Mouse (Mus musculus) frontal cortex, postnatal 10 days (tissue): ENCODE data around the gene Slc30a3.
A peak's percentile ranks its signal among the peaks of the same experiment; 100 is the strongest.

Source experiments
- DNase-seq, 2 experiments: peaks; one replicate each; pipeline ENCODE4 v3.0.0; 2022; ENCODE audit warnings: low spot score in 2 of 2, mixed read lengths in 1 of 2

The Slc30a3 gene

GRCm38 (mm10) chr5:31108000-31108490 lies at the start of gene Slc30a3:
Slc30a3 (minus strand) TSS chr5:31108237.
- no peak for DNase-seq

DNA sequence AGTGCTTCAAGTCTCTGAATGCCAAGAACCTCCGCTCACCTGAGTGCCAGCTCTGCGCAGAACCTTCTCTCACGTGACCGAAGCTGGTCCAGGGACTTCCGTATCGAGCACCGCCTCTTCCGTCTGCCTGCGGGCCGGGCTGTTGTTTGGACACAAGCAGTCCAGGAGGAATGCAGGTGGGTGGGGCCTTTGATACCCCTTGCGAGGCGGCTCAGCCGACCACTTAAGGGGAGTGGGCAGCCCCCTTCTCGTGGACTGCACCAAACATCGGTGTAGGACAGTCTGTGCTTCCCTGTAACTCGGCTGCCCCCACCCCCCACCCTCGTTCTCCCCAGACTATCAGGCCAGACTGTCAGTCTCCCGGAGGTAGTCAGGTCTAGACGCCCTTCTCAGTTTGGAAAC lies 46.1 kb upstream of the Slc30a3 start, which contains the start of gene Mpv17:
Mpv17 (minus strand) TSS at position 100 of the 402 bp plus-strand sequence.
- DNase-seq = peak; percentile 76 to 77

GRCm38 (mm10) chr5:31153516-31154151 lies 45.6 kb upstream of the Slc30a3 start:
- no peak for DNase-seq

DNA sequence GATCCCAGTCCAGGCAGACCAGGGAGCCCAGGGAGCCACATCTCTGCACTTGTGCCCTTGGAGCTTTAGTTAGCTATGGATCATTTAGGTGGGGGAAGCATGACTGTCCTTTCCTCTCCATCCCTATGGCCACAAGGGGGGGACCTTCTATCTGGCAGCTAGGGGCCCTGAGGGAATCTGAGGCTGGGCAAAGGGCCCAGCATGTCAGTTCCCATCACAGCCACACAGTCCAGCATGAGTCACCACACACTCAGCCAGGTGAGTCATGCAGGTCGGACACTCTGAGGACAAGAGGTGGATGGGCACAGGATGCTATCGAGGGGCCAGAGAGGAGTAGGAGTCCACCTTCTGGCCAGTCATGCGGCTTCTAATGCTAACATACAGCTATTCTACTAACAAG lies 43.7 kb upstream of the Slc30a3 start:
- DNase-seq = no peak

- DNase-seq = no peak
These were observed 41.7 kb upstream of the Slc30a3 start for GRCm38 (mm10) chr5:31149781-31150180.

GRCm38 (mm10) chr5:31138968-31139425 lies 31.0 kb upstream of the Slc30a3 start:
- no peak for DNase-seq

DNA sequence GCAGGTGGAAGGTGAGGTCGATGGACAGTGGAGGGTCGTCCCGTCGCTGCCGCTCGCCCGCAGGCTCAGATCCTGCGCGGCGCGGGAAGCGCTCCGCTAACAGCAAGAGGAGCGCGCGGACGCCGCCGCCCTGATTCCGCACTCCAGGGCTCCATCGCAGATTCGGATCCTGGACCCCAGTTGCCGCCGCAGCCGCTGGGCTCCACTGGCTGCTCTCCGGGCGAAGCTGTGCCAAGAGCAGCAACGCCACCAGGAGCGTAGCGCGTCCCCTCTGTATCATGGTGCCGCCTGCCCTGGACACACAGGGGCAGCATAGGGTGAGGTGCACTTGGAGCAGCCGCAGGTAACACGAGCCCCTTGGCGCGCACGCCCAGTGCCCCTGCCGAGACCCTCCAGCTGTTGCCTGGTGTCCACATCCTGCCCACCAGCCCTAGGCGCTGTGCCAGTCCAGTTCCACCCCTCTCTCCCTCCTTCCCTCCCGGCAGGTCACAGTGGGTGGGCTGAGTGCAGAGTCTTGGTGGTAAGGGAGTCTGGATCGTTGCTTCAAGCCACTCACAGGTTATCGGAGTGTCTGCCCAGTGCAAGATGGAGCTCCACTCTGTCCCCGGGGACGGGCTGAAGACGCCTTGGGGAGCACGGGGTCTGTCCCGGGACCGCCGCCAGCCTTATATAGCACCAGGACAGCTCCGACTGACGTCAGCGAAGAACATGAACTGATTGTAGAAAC lies 30.4 kb upstream of the Slc30a3 start, which contains the start of gene Ucn:
Ucn (minus strand) TSS at position 589 of the 727 bp plus-strand sequence.
- DNase-seq = no peak

DNA sequence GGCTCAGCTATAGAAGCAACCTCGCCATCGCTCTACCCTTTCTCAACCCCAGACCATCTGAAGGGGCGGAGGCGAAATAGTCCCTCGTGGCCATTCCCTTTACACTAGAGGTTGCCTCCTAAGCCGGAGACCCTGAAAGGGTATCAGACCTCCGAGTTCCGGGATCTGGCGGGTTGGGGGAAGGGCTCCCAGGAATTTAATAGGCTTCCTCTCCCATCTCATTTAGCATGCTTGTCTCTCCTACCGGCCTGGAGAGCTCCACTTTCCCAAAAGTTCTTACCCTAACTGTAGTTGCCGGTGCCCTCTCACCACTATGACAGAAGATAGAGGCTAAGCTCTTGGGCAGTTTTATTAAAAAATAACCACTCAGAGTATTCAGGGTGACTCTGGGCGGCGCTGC lies 29.6 kb upstream of the Slc30a3 start:
- DNase-seq = no peak

- no peak for DNase-seq
These were observed 28.8 kb upstream of the Slc30a3 start for GRCm38 (mm10) chr5:31136730-31137424.

DNA sequence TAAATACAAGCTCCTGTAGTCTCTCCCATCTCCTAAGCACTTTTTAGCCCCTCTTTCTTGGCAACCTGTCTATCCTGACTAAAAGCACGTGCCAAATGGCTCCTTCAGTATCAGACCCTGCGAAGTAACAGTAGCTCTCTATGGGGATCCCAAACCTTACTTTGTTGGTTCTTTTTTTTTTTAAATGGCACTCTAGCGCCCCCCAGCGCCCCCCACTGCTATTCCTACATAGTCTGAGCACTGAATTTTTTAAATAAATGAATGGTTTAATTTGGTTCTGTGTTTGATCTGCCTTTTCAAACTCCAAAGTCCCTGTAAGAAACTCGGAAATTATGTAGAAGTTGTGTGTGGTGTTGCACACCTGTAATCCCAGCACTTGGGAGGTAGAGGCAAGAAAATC lies 18.0 kb upstream of the Slc30a3 start:
- DNase-seq = no peak

- DNase-seq = no peak
These were observed 15.4 kb upstream of the Slc30a3 start for GRCm38 (mm10) chr5:31123481-31123880.

DNA sequence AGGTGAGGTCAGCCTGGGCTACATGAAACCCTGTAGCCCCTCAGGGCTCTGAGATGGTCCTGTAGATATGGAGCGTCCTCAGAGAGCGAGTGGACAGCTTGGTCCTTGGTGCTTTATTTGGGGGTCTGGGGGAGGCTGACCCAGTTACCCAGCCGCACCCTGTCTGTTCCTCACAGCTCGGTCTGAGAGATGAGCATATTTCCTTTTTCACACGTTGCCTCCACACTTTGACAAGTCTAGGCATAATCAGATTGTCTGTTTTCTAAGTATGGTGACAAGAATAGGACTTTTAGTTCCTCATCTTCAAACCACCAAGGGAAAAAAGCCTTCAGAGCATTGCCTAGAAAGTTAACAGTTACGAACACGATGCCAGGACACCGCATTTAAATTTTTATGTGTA lies 13.1 kb upstream of the Slc30a3 start:
- peak in 1 of 2 experiments; percentile 27 for DNase-seq

DNA sequence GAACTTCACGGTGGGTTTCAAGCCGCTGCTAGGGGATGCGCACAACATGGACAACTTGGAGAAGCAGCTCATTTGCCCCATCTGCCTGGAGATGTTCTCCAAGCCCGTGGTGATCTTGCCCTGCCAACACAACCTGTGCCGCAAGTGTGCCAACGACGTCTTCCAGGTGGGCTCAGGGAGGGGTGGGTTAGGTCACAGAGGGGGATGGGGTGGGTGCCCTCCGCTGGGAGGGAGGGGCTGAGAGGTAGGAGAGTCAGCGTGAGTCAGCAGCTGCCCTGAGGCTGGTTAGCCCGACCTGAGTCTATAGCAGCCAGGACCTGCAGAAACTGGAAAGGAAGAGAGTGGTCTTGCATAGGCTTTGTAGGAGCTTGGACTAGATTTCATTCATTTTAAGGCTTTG lies 8.9 kb upstream of the Slc30a3 start:
- DNase-seq = no peak

DNA sequence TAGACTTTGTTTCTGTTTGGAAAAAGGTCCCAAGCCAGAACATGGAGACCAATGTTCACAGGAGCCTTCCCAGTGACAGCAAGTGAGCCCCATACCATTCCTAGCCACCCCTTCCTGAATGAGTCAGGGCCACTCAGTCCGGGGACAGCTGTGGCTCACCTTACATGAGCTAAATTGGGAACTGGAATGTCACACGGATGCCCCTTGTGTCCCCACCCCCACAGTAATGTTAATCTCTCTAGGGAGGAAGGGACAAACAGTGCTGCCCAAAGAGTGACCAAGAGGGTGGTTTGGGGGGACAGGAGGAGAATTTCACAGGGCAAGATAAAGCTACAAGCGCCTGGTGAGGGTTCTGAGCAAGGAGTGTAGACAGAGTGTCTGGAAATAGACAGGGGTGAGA lies 8.3 kb upstream of the Slc30a3 start, which contains the start of gene Trim54:
Trim54 (plus strand) TSS at position 359 of the 400 bp plus-strand sequence.
- DNase-seq = no peak

GRCm38 (mm10) chr5:31110781-31111180 lies 2.7 kb upstream of the Slc30a3 start:
- no peak for DNase-seq

DNA sequence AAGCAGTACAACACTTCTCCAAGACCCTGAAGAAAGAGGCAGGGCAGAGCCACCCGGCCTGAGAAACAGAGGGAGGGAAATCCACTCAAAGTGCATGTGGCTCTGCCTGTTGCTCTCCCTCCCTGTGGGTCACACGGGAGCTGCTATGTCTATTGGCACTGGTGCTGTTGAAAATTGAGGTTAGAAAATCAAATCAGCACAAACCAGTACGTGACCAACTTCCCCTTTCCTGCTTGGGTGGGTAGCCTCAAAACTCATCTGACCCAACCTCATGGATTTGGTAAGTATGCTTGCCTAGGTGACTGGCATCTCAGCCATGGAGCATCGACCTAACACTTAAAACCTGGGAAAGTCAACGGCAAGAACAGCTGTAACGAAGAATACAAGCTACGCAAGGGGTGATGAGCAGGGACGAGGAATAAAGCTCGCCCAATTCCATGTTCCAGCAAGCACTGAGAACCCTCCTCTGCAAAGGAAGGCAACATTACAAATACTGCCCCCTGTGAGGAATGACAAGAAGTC lies 2.2 kb downstream of the Slc30a3 start, which contains the start of gene Dnajc5g:
Dnajc5g (plus strand) TSS at position 472 of the 522 bp plus-strand sequence.
- DNase-seq = no peak

GRCm38 (mm10) chr5:31095711-31096480 lies 12.1 kb downstream of the Slc30a3 start:
- peak in 1 of 2 experiments; percentile 5 for DNase-seq

- peak; percentile 33 to 36 for DNase-seq
These were observed 13.0 kb downstream of the Slc30a3 start for GRCm38 (mm10) chr5:31094799-31095691.

GRCm38 (mm10) chr5:31094100-31094798 lies 13.8 kb downstream of the Slc30a3 start:
- peak; percentile 7 to 9 for DNase-seq
